Mouse (Mus musculus) myocyte (in vitro differentiated cells): ENCODE measurements around the gene Myo19. TPM values are rescaled to one million over a fixed set of nuclear protein-coding genes. Genes with fewer than 3 reads are reported as not detected.
A peak's percentile ranks its signal among the peaks of the same experiment; 100 is the strongest.

Experiments
- H3K27me3 ChIP-seq: one replicate; pipeline ENCODE4 v1.6.1; 2011; ENCODE audit not compliant: control insufficient read depth, insufficient read depth, insufficient read length
- H3K36me3 ChIP-seq: one replicate; pipeline ENCODE4 v1.6.1; 2011; ENCODE audit not compliant: control insufficient read depth, insufficient read depth
- H3K4me2 ChIP-seq: one replicate; pipeline ENCODE4 v1.6.1; 2011; ENCODE audit warnings: low read depth, control low read depth
- H3K4me3 ChIP-seq: one replicate; pipeline ENCODE4 v1.5.1; 2011; ENCODE audit warnings: mild to moderate bottlenecking, control low read depth, moderate library complexity
- H3K79me2 ChIP-seq: one replicate; pipeline ENCODE4 v1.6.1; 2011; ENCODE audit not compliant: control insufficient read depth, insufficient read depth
- H3ac ChIP-seq: one replicate; pipeline ENCODE4 v1.6.1; 2011; ENCODE audit not compliant: control insufficient read depth, insufficient read length
- CEBPB ChIP-seq: IDR thresholded peaks from 2 replicates; pipeline ENCODE4 v1.6.1; 2011; ENCODE audit warnings: mild to moderate bottlenecking, moderate library complexity; ENCODE audit not compliant: poor library complexity, insufficient read depth, severe bottlenecking
- E2F4 ChIP-seq: IDR thresholded peaks from one replicate; pipeline ENCODE4 v1.6.1; 2011; ENCODE audit warnings: mild to moderate bottlenecking, control low read depth, moderate library complexity; ENCODE audit not compliant: insufficient read depth
- MAX ChIP-seq: IDR thresholded peaks from one replicate; pipeline ENCODE4 v1.6.1; 2011; ENCODE audit warnings: low read depth, mild to moderate bottlenecking, control low read depth
- MYOD1 ChIP-seq, 3 experiments: IDR thresholded peaks; one replicate each; pipeline ENCODE4 v1.6.1; 2011; ENCODE audit warnings: control low read depth in 2 of 3, low read depth in 2 of 3, mild to moderate bottlenecking in 2 of 3, moderate library complexity in 1 of 3; ENCODE audit not compliant: insufficient read length in 2 of 3, control insufficient read depth in 1 of 3
- MYOG ChIP-seq, 3 experiments: IDR thresholded peaks; one replicate each; pipeline ENCODE4 v1.6.1; 2011; ENCODE audit warnings: control low read depth in 2 of 3, low read depth in 2 of 3, mild to moderate bottlenecking in 2 of 3; ENCODE audit not compliant: insufficient read length in 2 of 3, control insufficient read depth in 1 of 3, insufficient read depth in 1 of 3
- POLR2A ChIP-seq: IDR thresholded peaks from one replicate; pipeline ENCODE4 v1.6.1; 2011; ENCODE audit warnings: low read depth, mild to moderate bottlenecking, control low read depth, moderate library complexity; ENCODE audit not compliant: insufficient read length
- POLR2AphosphoS2 ChIP-seq: IDR thresholded peaks from one replicate; pipeline ENCODE4 v1.6.1; 2011; ENCODE audit warnings: low read depth, control low read depth; ENCODE audit not compliant: insufficient read length
- REST ChIP-seq: IDR thresholded peaks from one replicate; pipeline ENCODE4 v1.6.1; 2011; ENCODE audit warnings: mild to moderate bottlenecking, control low read depth, moderate library complexity; ENCODE audit not compliant: insufficient read depth, insufficient read length
- SRF ChIP-seq: IDR thresholded peaks from one replicate; pipeline ENCODE4 v1.6.1; 2011; ENCODE audit warnings: low read depth; ENCODE audit not compliant: control insufficient read depth, insufficient read length
- TCF12 ChIP-seq: IDR thresholded peaks from one replicate; pipeline ENCODE4 v1.6.1; 2011; ENCODE audit warnings: mild to moderate bottlenecking, control low read depth; ENCODE audit not compliant: poor library complexity, insufficient read depth, severe bottlenecking
- TCF3 ChIP-seq: IDR thresholded peaks from one replicate; pipeline ENCODE4 v1.6.1; 2011; ENCODE audit warnings: low read depth, control low read depth; ENCODE audit not compliant: insufficient read length
- USF1 ChIP-seq: IDR thresholded peaks from one replicate; pipeline ENCODE4 v1.6.1; 2011; ENCODE audit warnings: low read depth, mild to moderate bottlenecking, control low read depth, moderate library complexity
- polyA plus RNA-seq: library from polyadenylated mRNA; unstranded; fragments of >200 nt; fragmentation: generic; extraction: Trizol; gene quantifications from one replicate; pipeline ENCODE4 v1.2.1, GENCODE M21; 2012; ENCODE audit warnings: missing spikeins

Gene Myo19
- polyA plus RNA-seq, 1 experiment = 4.8 TPM

GRCm38 (mm10) chr11:84865268-84865667 lies 14.7 kb upstream of the Myo19 start:
- Histone ChIP-seq H3K79me2 (peaks cover 76% of the 10 kb centered on the region), H3K4me3 (no peak overlapping the region), H3K36me3 (peaks cover 13% of the 10 kb centered on the region), H3K27me3 (no peaks in the 10 kb centered on the region), H3ac (no peak overlapping the region), H3K4me2 (no peak overlapping the region)
- no peak for TF ChIP-seq POLR2A
- no peak for TF ChIP-seq REST
- TF ChIP-seq MYOG (IDR thresholded peaks at IDR 0.05; ENCODE audit: control insufficient read depth in 1 of 3, insufficient read depth in 1 of 3, insufficient read length in 2 of 3, low read depth in 2 of 3) = no peak
- TF ChIP-seq MAX = no peak
- no peak for TF ChIP-seq MYOD1 (IDR thresholded peaks at IDR 0.05; ENCODE audit: control insufficient read depth in 1 of 3, insufficient read length in 2 of 3, low read depth in 2 of 3)

GRCm38 (mm10) chr11:84867586-84867985 lies 12.4 kb upstream of the Myo19 start:
- Histone ChIP-seq H3K27me3 (no peaks in the 10 kb centered on the region), H3ac (no peak overlapping the region), H3K4me3 (no peak overlapping the region), H3K79me2 (peaks cover 80% of the 10 kb centered on the region), H3K36me3 (no peaks in the 10 kb centered on the region), H3K4me2 (peak overlapping the region; percentile 88)
- TF ChIP-seq TCF12 = no peak
- TF ChIP-seq MYOD1 (IDR thresholded peaks at IDR 0.05; ENCODE audit: control insufficient read depth in 1 of 3, insufficient read length in 2 of 3, low read depth in 2 of 3) = no peak
- TF ChIP-seq E2F4 = no peak
- TF ChIP-seq USF1 = no peak
- TF ChIP-seq REST = no peak
- no peak for TF ChIP-seq MYOG (IDR thresholded peaks at IDR 0.05; ENCODE audit: control insufficient read depth in 1 of 3, insufficient read depth in 1 of 3, insufficient read length in 2 of 3, low read depth in 2 of 3)
- no peak for TF ChIP-seq SRF

DNA sequence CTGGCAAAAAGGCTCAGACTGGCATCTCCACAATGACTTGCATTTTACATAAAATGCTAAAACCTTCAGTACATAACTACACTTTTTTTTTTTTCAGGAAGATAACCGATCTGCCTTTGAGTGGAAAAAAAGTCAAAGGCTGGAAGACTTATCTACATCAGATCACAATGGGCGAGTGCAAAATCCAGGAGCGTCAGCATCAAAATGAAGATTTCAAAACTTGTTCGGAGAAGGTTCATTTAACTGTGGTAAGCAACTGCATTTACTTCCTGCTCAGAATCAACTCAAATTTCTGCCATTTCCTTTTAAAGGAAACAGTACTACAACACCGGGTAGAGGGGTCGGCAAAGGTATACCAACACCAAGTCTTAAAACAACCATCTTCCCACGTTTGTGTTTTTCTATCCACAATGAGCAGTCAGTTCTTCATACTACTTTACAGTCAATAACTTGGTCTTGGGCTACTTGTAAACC lies 11.1 kb upstream of the Myo19 start:
- Histone ChIP-seq H3K36me3 (no peaks in the 10 kb centered on the region), H3K4me2 (peak overlapping the region; percentile 88), H3K79me2 (peaks cover 68% of the 10 kb centered on the region), H3K4me3 (peak overlapping the region; percentile 71), H3K27me3 (no peaks in the 10 kb centered on the region), H3ac (peak overlapping the region; percentile 89)
- no peak for TF ChIP-seq E2F4
- TF ChIP-seq SRF = no peak
- no peak for TF ChIP-seq CEBPB
- TF ChIP-seq MYOG (IDR thresholded peaks at IDR 0.05; ENCODE audit: control insufficient read depth in 1 of 3, insufficient read depth in 1 of 3, insufficient read length in 2 of 3, low read depth in 2 of 3) = no peak
- TF ChIP-seq REST = no peak
- no peak for TF ChIP-seq POLR2AphosphoS2
- no peak for TF ChIP-seq USF1
- TF ChIP-seq TCF3 = no peak
- no peak for TF ChIP-seq MYOD1 (IDR thresholded peaks at IDR 0.05; ENCODE audit: control insufficient read depth in 1 of 3, insufficient read length in 2 of 3, low read depth in 2 of 3)
- no peak for TF ChIP-seq MAX
- no peak for TF ChIP-seq TCF12
- TF ChIP-seq POLR2A = no peak

DNA sequence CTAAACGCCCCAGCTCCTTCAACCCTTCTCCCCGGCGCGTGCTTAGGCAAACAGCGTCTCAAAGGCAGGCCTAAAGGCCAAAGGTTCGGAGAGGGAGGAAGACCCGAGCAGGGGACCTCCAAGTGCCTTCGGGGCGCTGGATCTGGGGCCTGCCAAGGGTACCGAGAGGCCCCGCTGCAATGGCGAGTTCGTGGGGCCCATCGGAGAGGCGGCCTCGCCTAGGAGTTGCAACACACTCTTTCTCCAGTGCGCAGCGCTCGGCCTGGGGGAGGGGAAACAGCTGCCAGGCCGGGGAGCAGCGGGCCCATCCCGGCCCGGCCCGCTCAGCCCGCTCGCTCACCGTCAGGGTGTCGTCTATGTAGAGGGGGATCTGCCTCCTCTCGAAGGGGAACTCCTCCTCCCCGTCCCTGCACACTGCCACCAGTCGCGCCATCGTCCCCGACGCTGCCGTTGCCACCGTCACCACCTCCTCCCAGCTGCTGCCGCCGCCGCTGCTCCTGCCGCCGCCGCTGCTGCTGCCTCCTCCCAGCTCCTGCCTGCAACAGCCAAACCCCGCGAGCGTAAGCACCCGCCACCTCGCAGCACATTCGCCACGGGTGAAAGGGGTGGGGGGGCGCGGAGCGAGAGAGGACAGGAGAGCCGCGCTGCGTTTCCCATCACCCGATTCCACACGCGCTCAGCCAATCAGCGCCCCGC lies 10.3 kb upstream of the Myo19 start:
- Histone ChIP-seq H3K79me2 (peaks cover 59% of the 10 kb centered on the region), H3K27me3 (no peaks in the 10 kb centered on the region), H3K36me3 (no peaks in the 10 kb centered on the region), H3K4me3 (peak overlapping the region; percentile 71), H3ac (peak overlapping the region; percentile 89), H3K4me2 (peak overlapping the region; percentile 88)
- TF ChIP-seq E2F4 = peak; percentile 56
- peak in 2 of 3 experiments; percentile 37 to 39 for TF ChIP-seq MYOD1 (IDR thresholded peaks at IDR 0.05; ENCODE audit: control insufficient read depth in 1 of 3, insufficient read length in 2 of 3, low read depth in 2 of 3)
- no peak for TF ChIP-seq REST
- peak; percentile 88 for TF ChIP-seq POLR2AphosphoS2
- peak; percentile 26 to 71 (median 67) for TF ChIP-seq MYOG (IDR thresholded peaks at IDR 0.05; ENCODE audit: control insufficient read depth in 1 of 3, insufficient read depth in 1 of 3, insufficient read length in 2 of 3, low read depth in 2 of 3)
- peak; percentile 95 for TF ChIP-seq POLR2A
- no peak for TF ChIP-seq SRF
- TF ChIP-seq CEBPB = 0 out of 2 replicates have a peak, but pooled peaks have one; percentile 45
- peak; percentile 15 for TF ChIP-seq TCF3
